8 mouse cellular contexts compared by ENCODE assay signal in the genomic region with DNA sequence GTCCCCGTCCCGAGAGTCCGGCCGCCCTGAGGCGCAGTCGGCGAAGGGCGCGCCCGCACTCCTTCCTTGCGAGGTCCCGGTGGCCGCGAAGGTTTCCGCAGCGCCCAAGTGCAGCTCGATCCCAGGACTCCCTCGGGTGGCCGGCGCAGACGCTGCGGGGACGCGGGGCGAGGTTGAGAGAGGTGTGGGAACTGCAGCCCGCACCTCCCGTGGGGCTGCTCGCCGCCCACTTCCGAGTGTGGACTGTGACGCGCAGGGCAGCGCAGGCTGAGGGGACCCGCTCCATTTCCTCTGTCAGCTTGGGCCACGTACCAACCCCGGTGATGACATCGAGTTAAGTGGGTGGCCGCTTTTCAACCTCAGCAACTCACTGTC. TPM values are rescaled to one million over a fixed set of nuclear protein-coding genes. Genes with fewer than 3 reads are reported as not detected.
A peak's percentile ranks its signal among the peaks of the same experiment; 100 is the strongest.
DNase-seq lines count a peak whose midpoint lies in the region; ATAC-seq and TF ChIP-seq lines count a peak whose summit lies in the region.

No protein-coding gene starts in this region.

- under 1% methylated on average over 38 of the region's 38 CpGs for WGBS in liver, embryonic 14.5 days (ENCODE audit: insufficient replicate concordance)

- no peak for TF ChIP-seq EP300 in liver, embryonic 14.5 days (IDR thresholded peaks at IDR 0.05; ENCODE audit: low read depth)

- H3K9ac ChIP-seq in liver, embryonic 14.5 days (replicated peaks): peak overlapping the region; percentile 16; the same call in 1 of the 2 replicates

- H3K4me3 ChIP-seq in liver, embryonic 14.5 days (ENCODE audit: insufficient read depth in 1 of 2, low read depth in 2 of 2, low read length in 2 of 2): peak overlapping the region; percentile 40 to 47

- peak overlapping the region; percentile 51 for H3K4me2 ChIP-seq in liver, embryonic 14.5 days (ENCODE audit: low read depth)

- no peaks in the 10 kb centered on the region for H3K4me1 ChIP-seq in liver, embryonic 14.5 days (replicated peaks; ENCODE audit: control insufficient read depth in 2 of 2, insufficient read depth in 2 of 2, low read length in 1 of 2)

- H3K27ac ChIP-seq in liver, embryonic 14.5 days: no peak overlapping the region

- no peaks in the 10 kb centered on the region for H3K9me3 ChIP-seq in liver, embryonic 14.5 days (ENCODE audit: control insufficient read depth, low read length)

- peaks cover 29% of the 10 kb centered on the region for H3K27me3 ChIP-seq in liver, embryonic 14.5 days (ENCODE audit: control insufficient read depth, insufficient read depth, low read length)

- TF ChIP-seq CTCF in liver, embryonic 14.5 days (IDR thresholded peaks at IDR 0.05; ENCODE audit: low read depth): no peak

- no peaks in the 10 kb centered on the region for H3K36me3 ChIP-seq in liver, embryonic 14.5 days (replicated peaks; ENCODE audit: control insufficient read depth, insufficient read depth, low read depth)

- DNase-seq in urinary bladder, adult 18-20 months (ENCODE audit: low spot score in 2 of 2): peak; percentile 9 to 21
- no peak for DNase-seq in urinary bladder, adult 2 months (ENCODE audit: low spot score)
- DNase-seq in embryo, embryonic 9.5 days (ENCODE audit: extremely low spot score): peak; percentile 37
- peak; percentile 63 to 70 for DNase-seq in heart, adult 9 months (ENCODE audit: low spot score in 2 of 2)
- DNase-seq in kidney, adult 18-20 months: peak; percentile 39
- no peak for DNase-seq in liver, embryonic 14.5 days (ENCODE audit: low read depth in 3 of 3, low spot score in 3 of 3)
- peak; percentile 72 to 75 for DNase-seq in natural killer cell, adult 2 months (ENCODE audit: low spot score in 2 of 2)
- no peak for DNase-seq in ovary, adult 18-20 months (ENCODE audit: low spot score)

- no peak for ATAC-seq in liver, embryonic 14.5 days (ENCODE audit: insufficient read depth)

RNA-seq across cellular contexts. Expression of a gene that starts 0.4 kb away (rescaled TPM):
- 0.84 and 0.91 TPM in 2 replicates for polyA plus RNA-seq in urinary bladder, adult 2 months (2012; rRNA removed)
- polyA plus RNA-seq in liver, embryonic 14.5 days (2012; rRNA removed): 0.16 and 0.17 TPM in 2 replicates
- polyA plus RNA-seq in liver, embryonic 14.5 days (2014; fragmentation: Nextera tagmentation; extraction: Ambion mirVana): 0.11 and 0.28 TPM in 2 replicates

RNA-seq across cellular contexts. Expression of a gene that starts 41.6 kb away (rescaled TPM):
- polyA plus RNA-seq in urinary bladder, adult 2 months (2012; rRNA removed): 94.6 and 98.2 TPM in 2 replicates
- 21.5 and 31.3 TPM in 2 replicates for polyA plus RNA-seq in liver, embryonic 14.5 days (2012; rRNA removed)
- 41.1 and 43.3 TPM in 2 replicates for polyA plus RNA-seq in liver, embryonic 14.5 days (2014; fragmentation: Nextera tagmentation; extraction: Ambion mirVana)

Comparison
In these comparisons a context has a peak if more than half of its experiments do, and no peak if none do; other contexts are left out.
1. DNase-seq: peak in urinary bladder, adult 18-20 months (2 of 2), embryo, embryonic 9.5 days (single experiment), heart, adult 9 months (2 of 2), kidney, adult 18-20 months (single experiment) and natural killer cell, adult 2 months (2 of 2); none in urinary bladder, adult 2 months (single experiment), liver, embryonic 14.5 days (0 of 3) and ovary, adult 18-20 months (single experiment).